8 mouse cellular contexts compared by ENCODE assay signal in the genomic region with DNA sequence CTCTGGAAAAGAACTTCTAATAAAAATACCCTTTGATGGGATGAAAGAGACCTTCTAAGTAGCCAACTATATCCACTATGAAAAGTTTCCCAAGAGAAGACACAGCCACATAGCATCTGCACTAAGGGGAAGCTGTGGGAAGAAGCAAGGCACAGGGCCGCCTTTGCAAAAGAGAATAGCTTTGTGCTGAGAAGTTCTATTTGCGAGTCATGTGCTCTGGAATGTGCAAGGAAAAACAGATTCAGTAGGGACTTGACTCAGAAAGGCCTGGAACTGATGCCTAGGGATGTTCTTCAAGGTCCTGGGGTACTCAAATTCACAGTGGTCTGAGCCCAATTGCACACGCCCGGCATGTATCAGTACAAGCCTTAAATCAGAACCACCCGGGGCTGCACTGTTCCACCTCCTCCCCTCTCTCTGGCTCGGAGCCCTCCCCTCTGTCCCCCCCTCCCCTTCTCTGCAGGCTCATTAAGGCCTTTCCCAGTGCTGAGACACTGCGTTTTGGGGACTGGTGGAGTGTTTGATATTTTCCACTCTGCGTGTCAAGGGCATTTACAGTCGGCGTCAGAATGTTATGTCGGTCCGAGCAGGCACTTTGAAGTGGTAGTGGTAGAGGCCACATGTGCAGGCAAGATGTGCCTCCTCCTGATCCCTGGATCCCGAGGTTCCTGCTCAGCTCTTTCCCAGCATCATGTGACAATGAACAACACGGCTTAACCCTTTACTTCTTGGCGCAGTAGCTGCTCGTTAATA.
A peak's percentile ranks its signal among the peaks of the same experiment; 100 is the strongest.
DNase-seq lines count a peak whose midpoint lies in the region; ATAC-seq lines count a peak whose summit lies in the region.

No protein-coding gene starts in this region.

- H3K36me3 ChIP-seq in kidney, embryonic 16.5 days (ENCODE audit: insufficient read depth, low read length), result no peaks in the 10 kb centered on the region
- H3K36me3 ChIP-seq in forebrain, embryonic 14.5 days (ENCODE audit: control insufficient read depth, insufficient read depth, low read length), result no peaks in the 10 kb centered on the region

- H3K4me3 ChIP-seq in kidney, embryonic 16.5 days (ENCODE audit: low read length), result no peak overlapping the region
- H3K4me3 ChIP-seq in forebrain, embryonic 14.5 days (ENCODE audit: low read depth, low read length), result no peak overlapping the region

- H3K9ac ChIP-seq in kidney, embryonic 16.5 days (replicated peaks; ENCODE audit: low read length), result no peak overlapping the region
- H3K9ac ChIP-seq in forebrain, embryonic 14.5 days (ENCODE audit: low read length), result no peak overlapping the region

- H3K4me2 ChIP-seq in kidney, embryonic 16.5 days (replicated peaks; ENCODE audit: low read depth, low read length), result 0 out of 2 replicates have a peak overlapping the region, but pooled peaks have one; percentile 7
- H3K4me2 ChIP-seq in forebrain, embryonic 14.5 days (ENCODE audit: low read length), result peak overlapping the region; percentile 18; the same call in 1 of the 2 replicates

- no peaks in the 10 kb centered on the region for H3K9me3 ChIP-seq in kidney, embryonic 16.5 days (ENCODE audit: low read length)
- no peaks in the 10 kb centered on the region for H3K9me3 ChIP-seq in forebrain, embryonic 14.5 days (replicated peaks; ENCODE audit: control insufficient read depth, low read length)

- H3K4me1 ChIP-seq in kidney, embryonic 16.5 days (ENCODE audit: insufficient read depth, low read length), result no peaks in the 10 kb centered on the region; the same call in 1 of the 2 replicates
- peaks cover 4% of the 10 kb centered on the region; the same call in 1 of the 2 replicates for H3K4me1 ChIP-seq in forebrain, embryonic 14.5 days (ENCODE audit: control insufficient read depth, insufficient read depth, low read length)

- H3K27me3 ChIP-seq in kidney, embryonic 16.5 days (ENCODE audit: insufficient read depth, low read length), result no peaks in the 10 kb centered on the region
- H3K27me3 ChIP-seq in forebrain, embryonic 14.5 days (replicated peaks; ENCODE audit: control insufficient read depth, insufficient read depth, low read length), result no peaks in the 10 kb centered on the region

- peak; percentile 79 for ATAC-seq in kidney, embryonic 16.5 days (ENCODE audit: low FRiP score, low TSS enrichment)
- ATAC-seq in forebrain, embryonic 14.5 days, result peak; percentile 75

- 46% methylated on average over 16 of the region's 16 CpGs for WGBS in kidney, embryonic 16.5 days
- 49% methylated on average over 16 of the region's 16 CpGs for WGBS in forebrain, embryonic 14.5 days

- DNase-seq in kidney, adult 8-10 months, result no peak
- peak; percentile 74 for DNase-seq in embryo, embryonic 10 days (ENCODE audit: low spot score)
- DNase-seq in forebrain, embryonic 14.5 days (ENCODE audit: low spot score), result peak; percentile 19
- peak; percentile 48 for DNase-seq in neural tube, embryonic 10.5 days (ENCODE audit: extremely low spot score, low spot score)
- no peak for DNase-seq in urinary bladder, adult 18-20 months (ENCODE audit: low spot score in 2 of 2)
- DNase-seq in left cerebral cortex, adult 11 months (ENCODE audit: low spot score), result no peak
- no peak for DNase-seq in thymus, postnatal 10 days (ENCODE audit: low spot score in 2 of 2)

- H3K27ac ChIP-seq in kidney, embryonic 16.5 days (ENCODE audit: low read length), result no peak overlapping the region; the same call in 1 of the 2 replicates
- H3K27ac ChIP-seq in forebrain, embryonic 14.5 days (ENCODE audit: low read depth, low read length), result no peak overlapping the region

Comparison
In these comparisons a context has a peak if more than half of its experiments do, and no peak if none do; other contexts are left out.
1. DNase-seq: peak in embryo, embryonic 10 days (single experiment), forebrain, embryonic 14.5 days (single experiment) and neural tube, embryonic 10.5 days (single experiment); none in kidney, adult 8-10 months (0 of 2), urinary bladder, adult 18-20 months (0 of 2), left cerebral cortex, adult 11 months (single experiment) and thymus, postnatal 10 days (0 of 2).